Mouse (Mus musculus): ENCODE measurements around the gene Zfp954. TPM values are rescaled to one million over a fixed set of nuclear protein-coding genes. Genes with fewer than 3 reads are reported as not detected.

Gene Zfp954
- 19.8 TPM for polyA plus RNA-seq (2015; fragmentation: Illumina TruSeq; extraction: RNeasy Lipid Tissue Mini Kit (QIAGEN cat#74804); ENCODE audit: insufficient read depth, low replicate concordance)

GRCm38 (mm10) chr7:7120921-7121601, at the start of gene Zfp954:
Gene Zfp954, minus strand, starts transcription at chr7:7121488.

GRCm38 (mm10) chr7:7136379-7136866, 15.1 kb upstream of the Zfp954 start, which contains the start of gene Zfp773:
Gene Zfp773, minus strand, starts transcription at chr7:7136755.

Other genes with a start within 250 kb of the Zfp954 start
- not detected for gene Aurkc, start 126.2 kb downstream of the Zfp954 start, polyA plus RNA-seq (2015; fragmentation: Illumina TruSeq; extraction: RNeasy Lipid Tissue Mini Kit (QIAGEN cat#74804); ENCODE audit: insufficient read depth, low replicate concordance)
- 8.6 TPM for gene Zfp773, start 15.3 kb upstream of the Zfp954 start, polyA plus RNA-seq (2015; fragmentation: Illumina TruSeq; extraction: RNeasy Lipid Tissue Mini Kit (QIAGEN cat#74804); ENCODE audit: insufficient read depth, low replicate concordance)
- 4.3 TPM for gene Zfp418, start 49.8 kb upstream of the Zfp954 start, polyA plus RNA-seq (2015; fragmentation: Illumina TruSeq; extraction: RNeasy Lipid Tissue Mini Kit (QIAGEN cat#74804); ENCODE audit: insufficient read depth, low replicate concordance)
- 4.8 TPM for gene Zfp772, start 88.5 kb upstream of the Zfp954 start, polyA plus RNA-seq (2015; fragmentation: Illumina TruSeq; extraction: RNeasy Lipid Tissue Mini Kit (QIAGEN cat#74804); ENCODE audit: insufficient read depth, low replicate concordance)
- 1.2 TPM for gene Vmn2r29, start 125.8 kb upstream of the Zfp954 start, polyA plus RNA-seq (2015; fragmentation: Illumina TruSeq; extraction: RNeasy Lipid Tissue Mini Kit (QIAGEN cat#74804); ENCODE audit: insufficient read depth, low replicate concordance)
- 2.4 TPM for gene Gm45844, start 156.8 kb upstream of the Zfp954 start, polyA plus RNA-seq (2015; fragmentation: Illumina TruSeq; extraction: RNeasy Lipid Tissue Mini Kit (QIAGEN cat#74804); ENCODE audit: insufficient read depth, low replicate concordance)
- gene Clcn4, start 179.4 kb upstream of the Zfp954 start, polyA plus RNA-seq (2015; fragmentation: Illumina TruSeq; extraction: RNeasy Lipid Tissue Mini Kit (QIAGEN cat#74804); ENCODE audit: insufficient read depth, low replicate concordance): 56.7 TPM
- gene Vmn2r30, start 216.1 kb upstream of the Zfp954 start, polyA plus RNA-seq (2015; fragmentation: Illumina TruSeq; extraction: RNeasy Lipid Tissue Mini Kit (QIAGEN cat#74804); ENCODE audit: insufficient read depth, low replicate concordance): not detected

Measured in spleen, adult 10 weeks (tissue).